Mouse (Mus musculus) inflammation-experienced regulatory T-cells (primary cell): ENCODE data around the gene Tas2r117. TPM values are rescaled to one million over a fixed set of nuclear protein-coding genes. Genes with fewer than 3 reads are reported as not detected.

Experiments
- polyA plus RNA-seq, 2 experiments: library from polyadenylated mRNA; unstranded; fragments of 100-300 nt; shearing (Covaris generic); gene quantifications; one replicate each; pipeline ENCODE4 v1.2.1; 2017

Tas2r117 gene
- under 1 TPM in 1 of 2 experiments, not detected in 1; 0.73 TPM for polyA plus RNA-seq

GRCm38 (mm10) chr6:132802518-132802917, at the start of gene Tas2r117:
Gene Tas2r117, plus strand, starts transcription at chr6:132802818.

GRCm38 (mm10) chr6:132754430-132754829, 48.2 kb upstream of the Tas2r117 start, which contains the start of gene Tas2r124:
Gene Tas2r124, plus strand, starts transcription at chr6:132754730.

GRCm38 (mm10) chr6:132761831-132762230, 40.8 kb upstream of the Tas2r117 start, which contains the start of gene Tas2r102:
Gene Tas2r102, plus strand, starts transcription at chr6:132762131.

GRCm38 (mm10) chr6:132778062-132778461, 24.6 kb upstream of the Tas2r117 start, which contains the start of gene Tas2r136:
Gene Tas2r136, minus strand, starts transcription at chr6:132778162.

GRCm38 (mm10) chr6:132846842-132847241, 44.2 kb downstream of the Tas2r117 start, which contains the start of gene Tas2r123:
Gene Tas2r123, plus strand, starts transcription at chr6:132847142.

Other genes with a start within 250 kb of the Tas2r117 start
- gene Prh1, start 233.0 kb upstream of the Tas2r117 start, polyA plus RNA-seq = not detected
- not detected for gene Prp2, start 206.9 kb upstream of the Tas2r117 start, polyA plus RNA-seq
- 1 to 10 TPM in 1 of 2 experiments, not detected in 1; 1.8 TPM for gene A630073D07Rik, start 151.3 kb upstream of the Tas2r117 start, polyA plus RNA-seq
- not detected for gene Tas2r120, start 145.9 kb upstream of the Tas2r117 start, polyA plus RNA-seq
- gene Tas2r121, start 101.8 kb upstream of the Tas2r117 start, polyA plus RNA-seq = not detected
- under 1 TPM in 1 of 2 experiments, not detected in 1; 0.23 TPM for gene Tas2r122, start 90.9 kb upstream of the Tas2r117 start, polyA plus RNA-seq
- not detected for gene Tas2r115, start 64.8 kb upstream of the Tas2r117 start, polyA plus RNA-seq
- not detected for gene Tas2r124, start 48.1 kb upstream of the Tas2r117 start, polyA plus RNA-seq
- not detected for gene Tas2r102, start 40.7 kb upstream of the Tas2r117 start, polyA plus RNA-seq
- gene Tas2r136, start 24.7 kb upstream of the Tas2r117 start, polyA plus RNA-seq = not detected
- not detected for gene Tas2r123, start 44.3 kb downstream of the Tas2r117 start, polyA plus RNA-seq
- gene Tas2r116, start 52.6 kb downstream of the Tas2r117 start, polyA plus RNA-seq = not detected
- gene Tas2r110, start 65.2 kb downstream of the Tas2r117 start, polyA plus RNA-seq = not detected
- gene Tas2r113, start 90.2 kb downstream of the Tas2r117 start, polyA plus RNA-seq = not detected
- gene Tas2r125, start 106.8 kb downstream of the Tas2r117 start, polyA plus RNA-seq = not detected
- gene Tas2r129, start 148.3 kb downstream of the Tas2r117 start, polyA plus RNA-seq = not detected
- not detected for gene Tas2r131, start 155.1 kb downstream of the Tas2r117 start, polyA plus RNA-seq
- not detected for gene Tas2r109, start 178.1 kb downstream of the Tas2r117 start, polyA plus RNA-seq
- gene Tas2r103, start 234.3 kb downstream of the Tas2r117 start, polyA plus RNA-seq = under 1 TPM in 1 of 2 experiments, not detected in 1; 0.28 TPM